Mouse (Mus musculus): ENCODE results near the gene Wdr46. TPM values are rescaled to one million over a fixed set of nuclear protein-coding genes. Genes with fewer than 3 reads are reported as not detected.

Gene Wdr46
- polyA plus RNA-seq, 1 experiment = 64.8 TPM

DNA sequence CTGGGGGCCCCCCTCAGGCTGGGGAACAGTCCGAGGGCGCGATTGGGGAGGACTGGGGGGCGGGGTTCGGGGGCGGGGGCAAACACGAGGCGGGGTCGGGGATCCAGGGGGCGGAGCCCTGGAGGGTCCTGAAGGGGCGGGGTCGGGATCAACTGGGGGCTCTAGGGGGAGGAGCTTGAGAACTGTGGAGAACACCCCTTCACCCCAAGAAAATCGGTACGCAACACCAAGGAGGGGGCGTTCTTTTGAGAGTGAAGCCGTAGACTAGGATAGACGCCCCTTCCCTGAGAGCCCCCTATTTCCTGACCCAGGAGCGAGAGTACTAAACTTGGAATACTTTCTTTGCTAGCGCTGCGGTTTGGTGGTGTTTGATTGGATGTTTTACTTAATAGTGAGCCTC is 24.2 kb upstream of the Wdr46 start:
- Histone ChIP-seq H3K79me3 (ENCODE audit: low read depth) (peaks cover 4% of the 10 kb centered on the region), H3ac (ENCODE audit: control insufficient read depth, insufficient read length, low read depth) (no peak overlapping the region), H3K36me3 (ENCODE audit: control insufficient read depth, insufficient read depth) (peaks cover 43% of the 10 kb centered on the region), H3K27me3 (ENCODE audit: control insufficient read depth, insufficient read depth, insufficient read length) (no peaks in the 10 kb centered on the region), H3K79me2 (ENCODE audit: control insufficient read depth, insufficient read depth) (peaks cover 49% of the 10 kb centered on the region), H3K4me3 (ENCODE audit: insufficient read depth, poor library complexity, severe bottlenecking) (peak overlapping the region; percentile 46)
- no peak for TF ChIP-seq CTCF (IDR thresholded peaks at IDR 0.05; ENCODE audit: control insufficient read depth, insufficient read depth, insufficient read length)
- TF ChIP-seq MAX (IDR thresholded peaks at IDR 0.05) = no peak
- TF ChIP-seq USF1 (IDR thresholded peaks at IDR 0.05; ENCODE audit: low read depth) = no peak
- TF ChIP-seq CEBPB (IDR thresholded peaks at IDR 0.05; ENCODE audit: low read depth) = no peak
- TF ChIP-seq MYOD1 (IDR thresholded peaks at IDR 0.05; ENCODE audit: control insufficient read depth, insufficient read length, low read depth) = no peak
- no peak for TF ChIP-seq MYOG (IDR thresholded peaks at IDR 0.05; ENCODE audit: control insufficient read depth, extremely low read depth, insufficient read length)
- no peak for TF ChIP-seq FOSL1 (IDR thresholded peaks at IDR 0.05; ENCODE audit: insufficient read depth, low read length, poor library complexity, severe bottlenecking)

DNA sequence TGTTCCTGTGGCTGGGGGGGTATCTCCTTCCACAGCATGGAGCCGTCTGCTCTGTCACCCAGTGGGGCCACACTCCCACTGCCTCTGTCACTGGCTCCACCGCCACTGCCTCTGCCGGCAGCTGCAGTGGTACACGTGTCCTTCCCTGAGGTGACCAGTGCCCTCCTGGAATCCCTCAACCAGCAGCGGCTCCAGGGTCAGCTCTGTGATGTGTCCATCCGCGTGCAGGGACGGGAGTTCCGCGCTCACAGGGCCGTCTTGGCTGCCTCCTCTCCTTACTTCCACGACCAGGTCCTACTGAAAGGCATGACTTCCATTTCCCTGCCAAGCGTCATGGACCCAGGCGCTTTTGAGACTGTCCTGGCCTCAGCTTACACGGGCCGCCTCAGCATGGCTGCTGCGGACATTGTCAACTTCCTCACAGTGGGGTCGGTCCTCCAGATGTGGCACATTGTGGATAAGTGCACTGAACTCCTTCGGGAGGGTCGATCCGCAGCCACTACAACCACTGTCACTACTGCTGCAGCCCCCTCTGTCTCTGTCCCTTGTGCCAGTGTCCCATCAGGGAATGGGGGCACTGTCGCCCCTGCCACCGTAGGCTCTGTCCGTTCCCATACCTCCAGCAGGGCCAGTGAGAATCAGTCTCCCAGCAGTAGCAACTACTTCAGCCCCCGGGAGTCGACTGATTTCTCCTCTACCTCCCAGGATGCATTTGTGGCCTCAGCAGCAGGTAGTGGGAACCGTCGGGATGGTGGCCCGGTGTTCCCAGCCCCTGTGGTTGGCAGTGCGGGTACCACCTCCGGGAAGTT is 23.4 kb upstream of the Wdr46 start:
- Histone ChIP-seq H3K79me3 (ENCODE audit: low read depth) (peaks cover 2% of the 10 kb centered on the region), H3K27me3 (ENCODE audit: control insufficient read depth, insufficient read depth, insufficient read length) (no peaks in the 10 kb centered on the region), H3K79me2 (ENCODE audit: control insufficient read depth, insufficient read depth) (peaks cover 49% of the 10 kb centered on the region), H3K4me3 (ENCODE audit: insufficient read depth, poor library complexity, severe bottlenecking) (peak overlapping the region; percentile 46), H3ac (ENCODE audit: control insufficient read depth, insufficient read length, low read depth) (peak overlapping the region; percentile 50), H3K36me3 (ENCODE audit: control insufficient read depth, insufficient read depth) (peaks cover 37% of the 10 kb centered on the region)
- no peak for TF ChIP-seq FOSL1 (IDR thresholded peaks at IDR 0.05; ENCODE audit: insufficient read depth, low read length, poor library complexity, severe bottlenecking)

- peaks cover 2% of the 10 kb centered on the region for H3K79me3 ChIP-seq (ENCODE audit: low read depth)
- TF ChIP-seq USF1 (IDR thresholded peaks at IDR 0.05; ENCODE audit: low read depth) = no peak
- no peak for TF ChIP-seq MYOG (IDR thresholded peaks at IDR 0.05; ENCODE audit: control insufficient read depth, extremely low read depth, insufficient read length)
- TF ChIP-seq MAX (IDR thresholded peaks at IDR 0.05) = no peak
- no peak for TF ChIP-seq MYOD1 (IDR thresholded peaks at IDR 0.05; ENCODE audit: control insufficient read depth, insufficient read length, low read depth)
- no peak for TF ChIP-seq FOSL1 (IDR thresholded peaks at IDR 0.05; ENCODE audit: insufficient read depth, low read length, poor library complexity, severe bottlenecking)
- TF ChIP-seq CTCF (IDR thresholded peaks at IDR 0.05; ENCODE audit: control insufficient read depth, insufficient read depth, insufficient read length) = no peak
- TF ChIP-seq CEBPB (IDR thresholded peaks at IDR 0.05; ENCODE audit: low read depth) = no peak
- no peaks in the 10 kb centered on the region for H3K27me3 ChIP-seq (ENCODE audit: control insufficient read depth, insufficient read depth, insufficient read length)
- no peak overlapping the region for H3ac ChIP-seq (ENCODE audit: control insufficient read depth, insufficient read length, low read depth)
- no peak overlapping the region for H3K4me3 ChIP-seq (ENCODE audit: insufficient read depth, poor library complexity, severe bottlenecking)
- peaks cover 48% of the 10 kb centered on the region for H3K79me2 ChIP-seq (ENCODE audit: control insufficient read depth, insufficient read depth)
- H3K36me3 ChIP-seq (ENCODE audit: control insufficient read depth, insufficient read depth) = peaks cover 34% of the 10 kb centered on the region
Observed at GRCm38 (mm10) chr17:33917656-33918292, 22.7 kb upstream of the Wdr46 start.

DNA sequence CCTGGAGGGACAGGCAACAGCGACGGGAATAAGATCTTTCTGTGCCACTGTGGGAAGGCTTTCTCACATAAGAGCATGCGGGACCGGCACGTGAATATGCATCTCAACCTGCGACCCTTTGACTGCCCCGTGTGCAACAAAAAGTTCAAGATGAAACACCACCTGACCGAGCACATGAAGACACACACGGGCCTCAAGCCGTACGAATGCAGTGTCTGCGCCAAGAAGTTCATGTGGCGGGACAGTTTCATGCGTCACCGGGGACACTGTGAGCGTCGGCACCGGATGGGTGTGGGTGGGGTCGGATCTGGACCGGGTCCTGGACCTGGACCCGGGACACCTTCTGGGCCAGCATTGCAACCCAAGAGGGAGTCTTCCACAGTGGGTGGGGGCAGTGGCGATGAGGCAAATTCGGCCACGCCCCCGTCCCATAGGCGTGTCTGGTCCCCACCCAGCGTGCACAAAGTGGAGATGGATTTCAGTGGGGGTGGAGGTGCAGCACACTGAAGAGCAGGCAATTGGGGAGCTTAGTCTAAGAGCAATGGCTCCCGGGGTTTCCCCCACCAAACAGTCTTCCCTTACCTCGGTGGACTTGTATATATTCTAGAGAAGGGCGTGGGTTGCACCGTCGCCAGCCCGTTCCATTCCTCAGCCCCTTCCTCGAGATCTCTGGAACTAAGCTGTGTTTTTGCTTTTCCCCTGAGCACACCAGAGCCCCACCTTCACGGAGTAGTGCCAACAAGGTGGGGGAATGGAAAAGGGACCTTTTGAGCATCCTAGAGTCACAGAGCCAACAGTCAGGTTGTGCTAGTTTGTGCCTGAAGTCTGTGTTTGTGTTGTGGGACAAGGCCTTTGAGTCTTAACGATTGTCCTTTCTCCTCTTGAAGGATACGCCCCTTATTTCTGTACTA is 21.9 kb upstream of the Wdr46 start:
- peaks cover 29% of the 10 kb centered on the region for H3K36me3 ChIP-seq (ENCODE audit: control insufficient read depth, insufficient read depth)
- peaks cover 44% of the 10 kb centered on the region for H3K79me2 ChIP-seq (ENCODE audit: control insufficient read depth, insufficient read depth)
- H3K79me3 ChIP-seq (ENCODE audit: low read depth) = peaks cover 2% of the 10 kb centered on the region
- H3ac ChIP-seq (ENCODE audit: control insufficient read depth, insufficient read length, low read depth) = no peak overlapping the region
- no peaks in the 10 kb centered on the region for H3K27me3 ChIP-seq (ENCODE audit: control insufficient read depth, insufficient read depth, insufficient read length)
- peak overlapping the region; percentile 93 for H3K4me3 ChIP-seq (ENCODE audit: insufficient read depth, poor library complexity, severe bottlenecking)
- TF ChIP-seq FOSL1 (IDR thresholded peaks at IDR 0.05; ENCODE audit: insufficient read depth, low read length, poor library complexity, severe bottlenecking) (no peak), CEBPB (IDR thresholded peaks at IDR 0.05; ENCODE audit: low read depth) (no peak), CTCF (IDR thresholded peaks at IDR 0.05; ENCODE audit: control insufficient read depth, insufficient read depth, insufficient read length) (no peak), MYOG (IDR thresholded peaks at IDR 0.05; ENCODE audit: control insufficient read depth, extremely low read depth, insufficient read length) (no peak), MYOD1 (IDR thresholded peaks at IDR 0.05; ENCODE audit: control insufficient read depth, insufficient read length, low read depth) (no peak), USF1 (IDR thresholded peaks at IDR 0.05; ENCODE audit: low read depth) (no peak), MAX (IDR thresholded peaks at IDR 0.05) (no peak)

- Histone ChIP-seq H3K79me3 (ENCODE audit: low read depth) (peaks cover 2% of the 10 kb centered on the region), H3K4me3 (ENCODE audit: insufficient read depth, poor library complexity, severe bottlenecking) (peak overlapping the region; percentile 93), H3K36me3 (ENCODE audit: control insufficient read depth, insufficient read depth) (peaks cover 19% of the 10 kb centered on the region), H3K79me2 (ENCODE audit: control insufficient read depth, insufficient read depth) (peaks cover 39% of the 10 kb centered on the region), H3K27me3 (ENCODE audit: control insufficient read depth, insufficient read depth, insufficient read length) (no peaks in the 10 kb centered on the region), H3ac (ENCODE audit: control insufficient read depth, insufficient read length, low read depth) (peak overlapping the region; percentile 68)
- TF ChIP-seq MAX (IDR thresholded peaks at IDR 0.05) (no peak), USF1 (IDR thresholded peaks at IDR 0.05; ENCODE audit: low read depth) (peak; percentile 22)
Observed at GRCm38 (mm10) chr17:33919351-33920281, 20.8 kb upstream of the Wdr46 start.
